Mouse (Mus musculus) liver, embryonic 11.5 days (tissue): ENCODE results near the gene Cacna2d1. TPM values are rescaled to one million over a fixed set of nuclear protein-coding genes. Genes with fewer than 3 reads are reported as not detected.

Source experiments
- ATAC-seq: fragments of 200-750 bp; cut with Nextera tagmentation; replicated peaks from 2 replicates; pipeline ENCODE4 v1.8.0; 2017; ENCODE audit warnings: moderate number of reproducible peaks, mild to moderate bottlenecking, moderate TSS enrichment, moderate library complexity; ENCODE audit not compliant: low FRiP score
- DNase-seq: peaks from one replicate; pipeline ENCODE4 v3.0.0-alpha.2; 2017; ENCODE audit warnings: low spot score
- H3K27ac ChIP-seq: fragments of 300-500 bp; sonication (generic); 2 replicates; pipeline ENCODE4 v1.5.1; 2014; ENCODE audit warnings: mild to moderate bottlenecking, low read depth, low read length, control low read depth
- H3K27me3 ChIP-seq: fragments of 300-500 bp; sonication (generic); replicated peaks from 2 replicates; pipeline ENCODE4 v1.6.1; 2014; ENCODE audit warnings: low read length, mixed read lengths; ENCODE audit not compliant: control insufficient read depth, insufficient read depth
- H3K36me3 ChIP-seq: fragments of 300-500 bp; sonication (generic); 2 replicates; pipeline ENCODE4 v1.6.1; 2014; ENCODE audit warnings: mild to moderate bottlenecking, low read length, moderate library complexity, mixed read lengths; ENCODE audit not compliant: control insufficient read depth, insufficient read depth
- H3K4me1 ChIP-seq: fragments of 300-500 bp; sonication (generic); replicated peaks from 2 replicates; pipeline ENCODE4 v1.6.1; 2014; ENCODE audit warnings: low read length, mixed read lengths; ENCODE audit not compliant: control insufficient read depth, insufficient read depth
- H3K4me2 ChIP-seq: fragments of 300-500 bp; sonication (generic); 2 replicates; pipeline ENCODE4 v1.6.1; 2014; ENCODE audit warnings: mild to moderate bottlenecking, control low read depth, moderate library complexity
- H3K4me3 ChIP-seq: fragments of 300-500 bp; sonication (generic); 2 replicates; pipeline ENCODE4 v1.5.1; 2014; ENCODE audit warnings: low read depth, low read length, control low read depth
- H3K9ac ChIP-seq: fragments of 300-500 bp; sonication (generic); 2 replicates; pipeline ENCODE4 v1.6.1; 2014; ENCODE audit warnings: low read depth, low read length, control low read depth
- H3K9me3 ChIP-seq: fragments of 300-500 bp; sonication (generic); 2 replicates; pipeline ENCODE4 v1.6.1; 2016; ENCODE audit warnings: low read length, inconsistent platforms, mixed read lengths; ENCODE audit not compliant: control insufficient read depth
- WGBS: fragments of 180-500 bp; shearing (Covaris S2); extraction: QIAGEN DNeasy Blood & Tissue Kit; methylation state at CpG from one replicate; pipeline ENCODE4 v1.1.7; 2014; 5-methylcytosine and 5-hydroxymethylcytosine counted together
- polyA plus RNA-seq: library from polyadenylated mRNA; unstranded; fragments of >200 nt; fragmentation: Nextera tagmentation; extraction: Ambion mirVana; gene quantifications from 2 replicates; pipeline ENCODE4 v1.2.1, GENCODE M21; 2014

Cacna2d1 gene
- polyA plus RNA-seq, 1 experiment from 2014 or later = 3.0 TPM

DNA sequence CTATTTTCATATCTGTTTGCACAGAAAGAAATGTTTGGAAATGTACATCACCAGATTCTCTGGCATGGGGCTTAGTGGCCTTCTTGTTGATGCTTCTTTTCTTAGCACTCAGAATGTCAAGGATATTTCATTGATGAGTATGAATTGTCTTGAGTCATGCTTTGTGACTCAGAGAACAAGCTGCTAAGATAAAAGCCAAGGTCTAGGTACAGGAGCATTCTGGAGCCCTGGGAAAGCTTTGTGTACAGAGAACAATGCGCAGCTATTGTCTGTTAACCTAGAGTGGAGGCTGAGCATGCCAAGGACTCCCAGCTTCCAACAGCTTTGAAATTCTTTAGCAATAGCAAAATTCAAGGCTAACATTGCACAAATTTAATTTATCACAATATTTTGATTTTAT is 249.6 kb downstream of the Cacna2d1 start:
- ATAC-seq = no peak
- WGBS = 91% methylated on average over 1 of the region's 1 CpGs
- Histone ChIP-seq H3K4me2 (no peak overlapping the region), H3K4me3 (no peak overlapping the region), H3K27me3 (no peaks in the 10 kb centered on the region), H3K4me1 (no peaks in the 10 kb centered on the region), H3K27ac (no peak overlapping the region), H3K9me3 (no peaks in the 10 kb centered on the region), H3K9ac (no peak overlapping the region), H3K36me3 (no peaks in the 10 kb centered on the region)
- no peak for DNase-seq

- Histone ChIP-seq H3K27ac (no peak overlapping the region), H3K36me3 (no peaks in the 10 kb centered on the region), H3K4me2 (no peak overlapping the region), H3K4me3 (no peak overlapping the region), H3K9me3 (no peaks in the 10 kb centered on the region), H3K27me3 (no peaks in the 10 kb centered on the region), H3K4me1 (no peaks in the 10 kb centered on the region), H3K9ac (no peak overlapping the region)
- 17% methylated on average over 3 of the region's 3 CpGs for WGBS
- DNase-seq (no peak), ATAC-seq (no peak)
Measured at GRCm38 (mm10) chr5:16187931-16188330, 253.4 kb downstream of the Cacna2d1 start.

GRCm38 (mm10) chr5:16189878-16190277 is 255.4 kb downstream of the Cacna2d1 start:
- no peak for DNase-seq
- Histone ChIP-seq H3K4me2 (no peak overlapping the region), H3K27ac (no peak overlapping the region), H3K27me3 (no peaks in the 10 kb centered on the region), H3K4me3 (no peak overlapping the region), H3K9ac (no peak overlapping the region), H3K4me1 (no peaks in the 10 kb centered on the region), H3K36me3 (no peaks in the 10 kb centered on the region), H3K9me3 (no peaks in the 10 kb centered on the region)
- 39% methylated on average over 4 of the region's 4 CpGs for WGBS
- ATAC-seq = no peak

DNA sequence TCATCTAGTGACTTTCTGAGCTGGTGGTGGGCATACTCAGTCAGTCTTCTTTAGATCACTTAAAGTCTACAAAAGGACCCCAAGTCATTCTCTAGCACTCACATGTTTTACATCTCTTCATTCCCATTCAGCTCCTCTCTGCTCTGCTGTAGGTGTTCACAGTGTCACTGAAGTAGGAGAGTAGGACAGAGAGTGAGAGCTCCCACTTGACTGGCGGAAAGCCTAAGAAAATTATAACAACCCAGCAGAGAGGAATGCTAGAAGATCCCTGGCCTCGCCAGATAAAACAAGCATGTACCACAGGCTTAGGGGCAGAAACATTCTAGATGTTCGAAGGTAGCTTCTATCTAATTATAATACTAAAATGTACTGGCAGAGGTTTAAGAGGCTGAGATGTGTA is 256.7 kb downstream of the Cacna2d1 start:
- H3K4me3 ChIP-seq = no peak overlapping the region
- no peak overlapping the region for H3K27ac ChIP-seq
- no peaks in the 10 kb centered on the region for H3K4me1 ChIP-seq
- WGBS = 78% methylated on average over 3 of the region's 3 CpGs
- H3K4me2 ChIP-seq = no peak overlapping the region
- DNase-seq (no peak), ATAC-seq (no peak)
- no peaks in the 10 kb centered on the region for H3K36me3 ChIP-seq
- no peaks in the 10 kb centered on the region for H3K9me3 ChIP-seq
- no peak overlapping the region for H3K9ac ChIP-seq
- no peaks in the 10 kb centered on the region for H3K27me3 ChIP-seq

DNA sequence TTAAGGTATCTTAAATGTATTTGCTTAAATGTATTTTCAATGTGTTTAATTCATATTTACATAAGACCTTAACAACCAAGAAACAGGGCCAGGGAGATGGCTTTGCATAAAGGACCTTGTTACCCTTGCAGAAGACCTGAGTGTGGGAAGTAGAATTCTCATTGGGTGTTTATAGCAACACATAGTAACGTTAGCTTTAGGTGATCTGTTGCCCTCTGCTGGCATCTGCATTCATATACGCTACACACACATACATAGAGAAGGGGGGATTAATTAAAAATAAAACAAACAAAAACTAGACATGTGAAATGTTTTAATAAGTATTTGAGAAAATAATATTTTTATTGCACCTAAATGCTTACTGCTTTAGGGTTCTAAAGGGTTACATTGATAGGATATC is 265.3 kb downstream of the Cacna2d1 start:
- Histone ChIP-seq H3K4me2 (no peak overlapping the region), H3K4me1 (no peaks in the 10 kb centered on the region), H3K9me3 (no peaks in the 10 kb centered on the region), H3K36me3 (no peaks in the 10 kb centered on the region), H3K27me3 (no peaks in the 10 kb centered on the region), H3K4me3 (no peak overlapping the region), H3K27ac (no peak overlapping the region), H3K9ac (no peak overlapping the region)
- DNase-seq (no peak), ATAC-seq (no peak)
- WGBS = 38% methylated on average over 2 of the region's 2 CpGs

DNA sequence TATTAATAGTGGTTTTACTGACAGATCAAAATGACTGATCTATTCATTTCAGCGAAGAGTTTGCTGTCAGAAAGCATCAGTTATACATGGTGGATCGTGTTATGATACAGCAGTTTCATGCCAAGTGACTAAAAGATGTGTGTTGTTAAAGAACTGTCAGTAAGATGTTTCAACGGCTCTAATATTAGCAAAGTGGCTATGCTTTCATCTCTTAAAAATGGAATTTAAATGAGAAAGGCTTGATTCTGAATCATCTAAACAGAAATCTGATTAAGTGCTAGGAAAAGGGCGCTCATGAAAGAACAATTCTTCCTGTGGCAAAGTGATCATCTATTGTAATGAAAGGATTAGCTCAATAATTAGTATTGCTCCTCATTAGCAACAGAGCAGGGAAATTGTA is 287.5 kb downstream of the Cacna2d1 start:
- Histone ChIP-seq H3K4me3 (no peak overlapping the region), H3K9ac (no peak overlapping the region), H3K9me3 (no peaks in the 10 kb centered on the region), H3K27ac (no peak overlapping the region), H3K4me2 (no peak overlapping the region), H3K27me3 (no peaks in the 10 kb centered on the region), H3K36me3 (no peaks in the 10 kb centered on the region), H3K4me1 (no peaks in the 10 kb centered on the region)
- DNase-seq (no peak), ATAC-seq (no peak)
- WGBS = 78% methylated on average over 4 of the region's 4 CpGs

GRCm38 (mm10) chr5:16225359-16225758 is 290.9 kb downstream of the Cacna2d1 start:
- H3K36me3 ChIP-seq = no peaks in the 10 kb centered on the region
- DNase-seq (no peak), ATAC-seq (no peak)
- no peaks in the 10 kb centered on the region for H3K4me1 ChIP-seq
- H3K4me3 ChIP-seq = no peak overlapping the region
- H3K9ac ChIP-seq = no peak overlapping the region
- no peaks in the 10 kb centered on the region for H3K27me3 ChIP-seq
- H3K4me2 ChIP-seq = no peak overlapping the region
- H3K9me3 ChIP-seq = no peaks in the 10 kb centered on the region
- 75% methylated on average over 2 of the region's 2 CpGs for WGBS
- H3K27ac ChIP-seq = no peak overlapping the region

- H3K9me3 ChIP-seq = no peaks in the 10 kb centered on the region
- no peaks in the 10 kb centered on the region for H3K27me3 ChIP-seq
- ATAC-seq (no peak), DNase-seq (no peak)
- H3K4me1 ChIP-seq = no peaks in the 10 kb centered on the region
- H3K4me3 ChIP-seq = no peak overlapping the region
- no peaks in the 10 kb centered on the region for H3K36me3 ChIP-seq
- H3K9ac ChIP-seq = no peak overlapping the region
- 90% methylated on average over 3 of the region's 3 CpGs for WGBS
- H3K4me2 ChIP-seq = no peak overlapping the region
- H3K27ac ChIP-seq = no peak overlapping the region
Measured at GRCm38 (mm10) chr5:16229384-16229783, 294.9 kb downstream of the Cacna2d1 start.

DNA sequence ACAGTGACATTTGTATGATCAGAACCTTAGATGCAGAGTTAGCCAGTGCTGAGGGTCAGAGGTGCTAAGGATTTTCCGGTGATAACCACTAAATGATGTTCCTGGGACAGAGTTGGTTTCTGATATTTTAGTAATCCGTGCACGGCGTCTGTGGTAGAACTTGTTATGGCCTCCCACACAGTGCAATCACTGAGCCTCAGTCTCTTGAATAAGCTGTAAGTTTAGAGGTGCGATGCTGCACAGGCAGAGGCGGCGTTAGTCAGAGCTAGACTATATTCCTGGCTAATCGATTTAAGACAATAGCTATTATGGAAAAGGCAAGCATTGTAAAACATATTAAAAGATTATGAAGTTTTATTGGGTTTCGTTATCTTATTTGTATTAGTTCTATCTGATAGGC is 297.0 kb downstream of the Cacna2d1 start:
- Histone ChIP-seq H3K27ac (no peak overlapping the region), H3K4me2 (no peak overlapping the region), H3K27me3 (no peaks in the 10 kb centered on the region), H3K36me3 (no peaks in the 10 kb centered on the region), H3K4me1 (no peaks in the 10 kb centered on the region), H3K4me3 (no peak overlapping the region), H3K9ac (no peak overlapping the region), H3K9me3 (no peaks in the 10 kb centered on the region)
- ATAC-seq (no peak), DNase-seq (no peak)
- 82% methylated on average over 9 of the region's 9 CpGs for WGBS
